Mouse (Mus musculus) kidney, adult 2 months (tissue): ENCODE results near the gene Olfr1342. TPM values are rescaled to one million over a fixed set of nuclear protein-coding genes. Genes with fewer than 3 reads are reported as not detected.
A peak's percentile ranks its signal among the peaks of the same experiment; 100 is the strongest.

Experiments
- DNase-seq: peaks from one replicate; pipeline ENCODE4 v3.0.0; 2021
- H3K27ac ChIP-seq: fragments of 200-500 bp; 2 replicates; pipeline ENCODE4 v1.5.1; 2012; ENCODE audit warnings: low read depth, low read length, control low read depth, inconsistent platforms; ENCODE audit not compliant: insufficient read depth
- H3K27me3 ChIP-seq: fragments of 200-500 bp; replicated peaks from 2 replicates; pipeline ENCODE4 v1.6.1; 2012; ENCODE audit warnings: mild to moderate bottlenecking, moderate library complexity, low read length, inconsistent platforms; ENCODE audit not compliant: control insufficient read depth, insufficient read depth
- H3K36me3 ChIP-seq: fragments of 200-500 bp; 2 replicates; pipeline ENCODE4 v1.6.1; 2012; ENCODE audit warnings: mild to moderate bottlenecking, moderate library complexity, low read length, inconsistent platforms; ENCODE audit not compliant: control insufficient read depth, insufficient read depth
- H3K4me1 ChIP-seq: fragments of 200-500 bp; 2 replicates; pipeline ENCODE4 v1.6.1; 2011; ENCODE audit warnings: low read length; ENCODE audit not compliant: control insufficient read depth, insufficient read depth
- H3K4me3 ChIP-seq: fragments of 200-500 bp; 2 replicates; pipeline ENCODE4 v1.5.1; 2011; ENCODE audit warnings: mild to moderate bottlenecking, low read depth, low read length, control low read depth; ENCODE audit not compliant: insufficient read depth
- CTCF ChIP-seq: fragments of 200-500 bp; conservative IDR thresholded peaks from 2 replicates; pipeline ENCODE4 v1.5.1; 2011; ENCODE audit warnings: low read depth, mild to moderate bottlenecking, control low read depth, low read length, moderate library complexity, mixed read lengths; ENCODE audit not compliant: insufficient read depth, insufficient read length
- POLR2A ChIP-seq: fragments of 200-500 bp; IDR thresholded peaks from one replicate; pipeline ENCODE4 v1.6.1; 2011; ENCODE audit warnings: low read depth, low read length, control low read depth
- WGBS: fragments of 180-500 bp; shearing (Covaris S2); methylation state at CpG from one replicate; pipeline ENCODE4 v1.1.7; 2018; 5-methylcytosine and 5-hydroxymethylcytosine counted together
- polyA plus RNA-seq: library from polyadenylated mRNA; depleted of rRNA; stranded (reverse); fragments of >200 nt; gene quantifications from 2 replicates; pipeline ENCODE4 v1.2.3, GENCODE M21; 2012; rRNA removed

Olfr1342 gene
- polyA plus RNA-seq = not detected in 2 replicates

DNA sequence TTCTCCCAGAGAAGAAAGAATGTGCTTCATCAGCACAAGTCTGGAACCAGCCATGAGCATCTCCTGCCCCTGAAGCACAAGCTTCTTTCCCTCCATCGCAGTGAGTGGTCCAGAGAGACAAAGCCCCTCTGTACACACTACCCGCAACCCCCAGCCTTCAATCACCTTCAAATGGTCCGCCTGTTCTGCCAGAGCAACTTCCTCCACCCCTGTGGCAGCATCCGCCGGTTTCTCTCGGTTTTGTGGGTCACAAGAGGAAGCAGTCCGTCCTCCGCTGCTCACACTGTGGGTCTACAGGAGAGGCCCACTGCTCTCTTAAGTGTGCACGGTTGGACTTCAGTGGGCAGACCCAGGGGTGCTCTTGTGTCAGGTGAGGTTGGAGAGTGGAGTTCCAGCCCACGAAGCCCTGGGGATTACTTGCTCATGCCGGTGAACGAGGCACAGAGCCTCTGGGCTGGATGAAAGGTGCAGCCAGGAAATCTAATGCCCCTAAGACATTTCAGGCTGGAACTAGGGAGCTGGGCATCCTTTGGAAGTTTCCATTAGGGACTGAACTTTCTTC lies at the start of gene Olfr1342:
TSS of gene Olfr1342 (minus strand) at position 345 of the 562 bp plus-strand sequence.
- no peak for DNase-seq
- Histone ChIP-seq H3K4me1 (no peaks in the 10 kb centered on the region), H3K36me3 (no peaks in the 10 kb centered on the region), H3K4me3 (no peak within 1 kb of the TSS), H3K27me3 (no peaks in the 10 kb centered on the region), H3K27ac (no peak within 1 kb of the TSS)
- 26% methylated on average over 12 of the region's 12 CpGs for WGBS
- TF ChIP-seq POLR2A = no peak
- no peak for TF ChIP-seq CTCF

- no peak overlapping the region for H3K4me3 ChIP-seq
- DNase-seq = no peak
- 16% methylated on average over 16 of the region's 16 CpGs for WGBS
- H3K4me1 ChIP-seq = no peaks in the 10 kb centered on the region
- H3K36me3 ChIP-seq = no peaks in the 10 kb centered on the region
- H3K27me3 ChIP-seq = no peaks in the 10 kb centered on the region; the same call in 1 of the 2 replicates
- no peak overlapping the region for H3K27ac ChIP-seq
- no peak for TF ChIP-seq POLR2A
- no peak for TF ChIP-seq CTCF
Measured at GRCm38 (mm10) chr4:118741881-118742280, 49.3 kb upstream of the Olfr1342 start.

GRCm38 (mm10) chr4:118740988-118741698 lies 48.6 kb upstream of the Olfr1342 start:
- Histone ChIP-seq H3K4me3 (no peak overlapping the region), H3K4me1 (no peaks in the 10 kb centered on the region), H3K36me3 (no peaks in the 10 kb centered on the region), H3K27me3 (no peaks in the 10 kb centered on the region; the same call in 1 of the 2 replicates), H3K27ac (no peak overlapping the region)
- TF ChIP-seq CTCF (no peak), POLR2A (no peak)
- WGBS = 9% methylated on average over 11 of the region's 11 CpGs
- no peak for DNase-seq

DNA sequence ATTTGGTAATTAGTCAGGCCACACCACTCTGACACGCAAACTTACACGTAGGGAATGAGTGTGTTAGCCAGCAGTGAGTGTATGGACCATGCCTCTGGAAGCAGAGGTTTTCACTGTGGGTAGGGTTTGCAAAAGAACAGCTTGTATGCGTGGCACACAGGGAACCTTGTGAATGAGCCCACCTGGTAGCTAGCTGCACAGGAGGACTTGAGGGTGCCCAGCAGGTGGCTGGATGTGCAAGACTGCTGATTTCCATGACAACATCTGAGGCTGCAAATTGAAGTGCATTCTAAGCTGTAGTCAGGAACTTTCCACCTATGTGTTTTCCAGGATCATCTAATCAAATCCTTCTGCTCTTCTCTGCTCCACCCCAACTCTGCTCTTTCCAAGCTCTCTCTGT lies 47.0 kb upstream of the Olfr1342 start:
- DNase-seq = no peak
- H3K27me3 ChIP-seq = no peaks in the 10 kb centered on the region; the same call in 1 of the 2 replicates
- TF ChIP-seq POLR2A (no peak), CTCF (no peak)
- H3K36me3 ChIP-seq = no peaks in the 10 kb centered on the region
- H3K4me3 ChIP-seq = no peak overlapping the region
- WGBS = 61% methylated on average over 3 of the region's 3 CpGs
- H3K27ac ChIP-seq = no peak overlapping the region
- H3K4me1 ChIP-seq = no peaks in the 10 kb centered on the region

DNA sequence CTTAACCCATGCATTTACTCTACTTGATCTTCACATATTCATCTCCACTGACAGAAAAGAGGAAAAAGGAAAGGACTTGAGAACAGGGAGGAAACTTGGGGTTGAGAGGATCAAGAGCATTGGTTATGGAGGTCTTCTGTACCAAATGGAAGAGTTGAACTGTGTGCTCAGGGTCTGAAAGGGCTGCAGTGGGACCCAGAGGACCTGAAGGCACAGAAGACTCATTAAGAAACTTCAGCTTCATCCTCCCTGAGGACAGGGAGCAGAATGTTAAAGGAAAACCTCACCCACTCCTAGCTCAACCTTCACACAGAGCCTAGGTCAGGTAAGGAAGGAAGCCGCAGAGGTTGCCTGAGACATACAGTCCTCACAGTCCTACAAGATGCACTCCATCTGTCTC lies 39.3 kb upstream of the Olfr1342 start, which contains the start of gene Olfr1339:
TSS of gene Olfr1339 (plus strand) at position 301 of the 400 bp plus-strand sequence.
- Histone ChIP-seq H3K27me3 (no peaks in the 10 kb centered on the region), H3K36me3 (no peaks in the 10 kb centered on the region), H3K27ac (no peak within 1 kb of the TSS), H3K4me1 (no peaks in the 10 kb centered on the region), H3K4me3 (no peak within 1 kb of the TSS)
- no peak for DNase-seq
- WGBS = 95% methylated on average over 1 of the region's 1 CpGs
- TF ChIP-seq POLR2A (no peak), CTCF (no peak)

GRCm38 (mm10) chr4:118721742-118722483 lies 29.4 kb upstream of the Olfr1342 start:
- no peak overlapping the region for H3K4me3 ChIP-seq
- no peaks in the 10 kb centered on the region for H3K27me3 ChIP-seq
- peak; percentile 5 for DNase-seq
- no peak for TF ChIP-seq CTCF
- TF ChIP-seq POLR2A = no peak
- WGBS = 57% methylated on average over 10 of the region's 10 CpGs
- H3K27ac ChIP-seq = no peak overlapping the region
- no peaks in the 10 kb centered on the region for H3K36me3 ChIP-seq
- H3K4me1 ChIP-seq = no peaks in the 10 kb centered on the region

DNA sequence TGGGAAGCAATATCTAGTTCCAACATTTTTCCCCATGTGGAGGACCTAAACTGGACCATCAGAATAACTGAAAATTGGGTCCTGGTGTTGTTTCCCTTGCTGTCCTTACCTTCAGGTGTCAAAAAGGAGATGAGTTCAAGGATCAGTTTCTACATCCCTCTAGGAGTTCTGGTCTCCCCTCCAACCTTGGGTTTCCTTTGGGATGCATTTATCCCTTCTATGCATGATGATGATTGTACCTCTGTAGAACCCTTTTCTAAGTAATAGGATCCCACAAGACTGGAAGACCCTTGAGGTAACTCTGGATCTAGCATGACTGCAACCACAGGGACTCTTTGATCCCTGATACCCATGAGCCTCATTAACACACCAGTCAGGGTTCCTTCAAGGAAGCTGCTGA lies 27.3 kb upstream of the Olfr1342 start, which contains the start of gene Olfr1340:
TSS of gene Olfr1340 (plus strand) at position 301 of the 400 bp plus-strand sequence.
- no peak for TF ChIP-seq POLR2A
- no peak for TF ChIP-seq CTCF

More for the DNA sequence above, 27.3 kb upstream of the Olfr1342 start, which contains the start of gene Olfr1340:
- no peak for DNase-seq
- no peaks in the 10 kb centered on the region for H3K27me3 ChIP-seq
- H3K27ac ChIP-seq = no peak within 1 kb of the TSS
- H3K4me1 ChIP-seq = no peaks in the 10 kb centered on the region
- no peaks in the 10 kb centered on the region for H3K36me3 ChIP-seq
- no peak within 1 kb of the TSS for H3K4me3 ChIP-seq
